Mouse (Mus musculus) thymus, postnatal 25 days (tissue): Measurements from ENCODE around the gene Aldob.

Experiments used
- DNase-seq: peaks from one replicate; pipeline ENCODE4 v3.0.0; 2022

Gene Aldob

GRCm38 (mm10) chr4:49549383-49549782, at the start of gene Aldob:
Gene Aldob (minus strand): TSS chr4:49549546.
- no peak for DNase-seq

- peak; percentile 14 for DNase-seq
These were observed 48.1 kb upstream of the Aldob start, which contains the start of gene Tmem246 for GRCm38 (mm10) chr4:49597183-49598100. Gene Tmem246 (minus strand): TSS chr4:49597876.

GRCm38 (mm10) chr4:49596846-49597182, 47.5 kb upstream of the Aldob start:
- DNase-seq = no peak

- no peak for DNase-seq
These were observed 40.8 kb upstream of the Aldob start for GRCm38 (mm10) chr4:49590152-49590551.

- no peak for DNase-seq
These were observed 37.5 kb upstream of the Aldob start for GRCm38 (mm10) chr4:49586811-49587210.

- no peak for DNase-seq
These were observed 36.3 kb upstream of the Aldob start for GRCm38 (mm10) chr4:49585524-49586101.

- no peak for DNase-seq
These were observed 34.9 kb upstream of the Aldob start for GRCm38 (mm10) chr4:49583965-49584831.

- no peak for DNase-seq
These were observed 31.9 kb upstream of the Aldob start for GRCm38 (mm10) chr4:49581256-49581655.

GRCm38 (mm10) chr4:49572194-49572593, 22.8 kb upstream of the Aldob start:
- DNase-seq = no peak

- peak; percentile 41 for DNase-seq
These were observed 18.3 kb upstream of the Aldob start for GRCm38 (mm10) chr4:49567613-49568012.

- no peak for DNase-seq
These were observed 10.8 kb upstream of the Aldob start for GRCm38 (mm10) chr4:49559915-49560772.

- DNase-seq = no peak
These were observed 8.8 kb upstream of the Aldob start for GRCm38 (mm10) chr4:49558181-49558580.

GRCm38 (mm10) chr4:49557375-49557774, 8.0 kb upstream of the Aldob start:
- no peak for DNase-seq

GRCm38 (mm10) chr4:49553380-49553779, 4.0 kb upstream of the Aldob start:
- DNase-seq = no peak

- no peak for DNase-seq
These were observed 1.7 kb downstream of the Aldob start for GRCm38 (mm10) chr4:49547544-49548219.

GRCm38 (mm10) chr4:49546873-49547543, 2.3 kb downstream of the Aldob start:
- no peak for DNase-seq

GRCm38 (mm10) chr4:49546026-49546425, 3.3 kb downstream of the Aldob start:
- DNase-seq = no peak

GRCm38 (mm10) chr4:49540966-49541365, 8.4 kb downstream of the Aldob start:
- no peak for DNase-seq

GRCm38 (mm10) chr4:49539665-49540064, 9.7 kb downstream of the Aldob start:
- DNase-seq = no peak

GRCm38 (mm10) chr4:49536671-49537070, 12.7 kb downstream of the Aldob start:
- DNase-seq = no peak

GRCm38 (mm10) chr4:49535675-49536294, 13.6 kb downstream of the Aldob start:
- no peak for DNase-seq
